Mouse (Mus musculus) liver, postnatal 0 days (tissue): ENCODE data around the gene Ttc39b. TPM values are rescaled to one million over a fixed set of nuclear protein-coding genes. Genes with fewer than 3 reads are reported as not detected.

ENCODE experiments used
- ATAC-seq: fragments of 200-750 bp; cut with Nextera tagmentation; 2 replicates; pipeline ENCODE4 v1.8.0; 2017; ENCODE audit warnings: mild to moderate bottlenecking, moderate library complexity
- DNase-seq: peaks from one replicate; pipeline ENCODE4 v3.0.0-alpha.2; 2016
- H3K27ac ChIP-seq: fragments of 300-500 bp; sonication (generic); 2 replicates; pipeline ENCODE4 v1.5.1; 2014; ENCODE audit warnings: antibody characterized with exemption, moderate library complexity, mild to moderate bottlenecking, low read depth
- H3K27me3 ChIP-seq: fragments of 300-500 bp; sonication (generic); 2 replicates; pipeline ENCODE4 v1.6.1; 2014; ENCODE audit warnings: low read length, control low read depth, mixed read lengths; ENCODE audit not compliant: insufficient read depth
- H3K36me3 ChIP-seq: fragments of 300-500 bp; sonication (generic); replicated peaks from 2 replicates; pipeline ENCODE4 v1.6.1; 2014; ENCODE audit warnings: mild to moderate bottlenecking, control low read depth, low read length, moderate library complexity, mixed read lengths; ENCODE audit not compliant: insufficient read depth
- H3K4me1 ChIP-seq: fragments of 300-500 bp; sonication (generic); 2 replicates; pipeline ENCODE4 v1.6.1; 2014; ENCODE audit warnings: antibody characterized with exemption, mild to moderate bottlenecking, control low read depth; ENCODE audit not compliant: insufficient read depth
- H3K4me2 ChIP-seq: fragments of 300-500 bp; sonication (generic); 2 replicates; pipeline ENCODE4 v1.6.1; 2014; ENCODE audit warnings: low read depth, mild to moderate bottlenecking, low read length, moderate library complexity, mixed read lengths
- H3K4me3 ChIP-seq: fragments of 300-500 bp; sonication (generic); 2 replicates; pipeline ENCODE4 v1.5.1; 2014; ENCODE audit warnings: low read depth, low read length
- H3K9ac ChIP-seq: fragments of 300-500 bp; sonication (generic); replicated peaks from 2 replicates; pipeline ENCODE4 v1.6.1; 2014; ENCODE audit warnings: mild to moderate bottlenecking, moderate library complexity
- H3K9me3 ChIP-seq: fragments of 300-500 bp; sonication (generic); 2 replicates; pipeline ENCODE4 v1.6.1; 2016; ENCODE audit warnings: mild to moderate bottlenecking, control low read depth, low read length, mixed read lengths
- CTCF ChIP-seq: sonication (generic); IDR thresholded peaks from 2 replicates; pipeline ENCODE4 v1.5.1; 2016; ENCODE audit warnings: antibody characterized with exemption, low read depth
- EP300 ChIP-seq: IDR thresholded peaks from 2 replicates; pipeline ENCODE4 v1.6.1; 2016; ENCODE audit warnings: antibody characterized with exemption, low read depth, mild to moderate bottlenecking
- WGBS: fragments of 180-500 bp; shearing (Covaris S2); extraction: QIAGEN DNeasy Blood & Tissue Kit; methylation state at CpG from one replicate; pipeline ENCODE4 v1.1.7; 2014; ENCODE audit not compliant: insufficient replicate concordance; 5-methylcytosine and 5-hydroxymethylcytosine counted together
- polyA plus RNA-seq: library from polyadenylated mRNA; unstranded; fragments of >200 nt; fragmentation: Nextera tagmentation; extraction: Ambion mirVana; gene quantifications from 2 replicates; pipeline ENCODE4 v1.2.1, GENCODE M21; 2015

Ttc39b gene
- polyA plus RNA-seq, 1 experiment from 2014 or later = 3.0 TPM

DNA sequence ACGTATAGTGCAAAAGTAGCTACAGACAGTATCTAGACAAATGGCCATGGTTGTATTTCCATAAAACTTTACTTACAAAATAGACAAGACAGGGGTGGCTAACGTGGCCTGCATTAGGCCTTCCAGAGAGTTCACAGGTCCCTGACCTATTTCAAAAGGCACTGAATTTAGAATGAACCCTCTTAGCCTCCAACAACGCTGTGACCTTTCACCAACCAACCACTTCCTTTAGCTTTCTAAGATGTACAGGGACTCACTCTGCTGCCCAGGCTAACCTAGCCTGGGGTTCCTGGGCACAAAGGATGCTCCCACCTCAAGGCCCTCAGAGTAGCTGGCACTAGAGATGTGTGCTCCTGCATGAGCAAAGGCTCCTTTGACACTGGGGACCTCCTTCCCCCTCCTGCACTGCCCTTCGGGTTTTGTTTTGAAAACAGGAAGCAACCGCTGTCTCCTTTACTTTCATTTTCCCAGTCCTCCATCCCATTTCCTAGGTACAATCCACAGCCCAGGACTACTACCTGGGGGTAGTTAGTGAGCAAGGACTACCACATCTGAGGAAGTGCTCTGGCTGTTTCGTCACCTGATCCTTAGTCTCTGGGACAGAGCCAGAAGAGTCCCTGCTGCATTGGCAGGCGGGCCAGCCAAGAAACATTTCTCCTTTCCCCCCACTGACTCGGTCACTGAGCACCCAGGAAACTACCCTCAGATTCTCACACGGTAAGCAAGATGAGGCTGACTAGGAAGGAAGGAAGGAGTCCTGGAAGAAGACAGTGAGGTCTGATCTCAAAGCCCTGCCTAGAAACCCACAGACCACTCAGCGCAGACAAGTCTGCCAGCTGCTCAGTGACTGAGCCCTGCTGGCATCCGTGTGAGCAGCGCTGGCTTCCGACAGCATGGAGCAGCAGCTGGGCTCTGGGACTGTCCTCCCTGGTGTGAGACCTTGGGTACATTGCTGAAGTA, 8.9 kb downstream of the Ttc39b start:
- TF ChIP-seq EP300 (no peak), CTCF (no peak)
- Histone ChIP-seq H3K27ac (peak overlapping the region; percentile 79), H3K9ac (peak overlapping the region; percentile 63), H3K4me2 (peak overlapping the region; percentile 71), H3K27me3 (no peaks in the 10 kb centered on the region), H3K4me1 (peaks cover 12% of the 10 kb centered on the region), H3K36me3 (no peaks in the 10 kb centered on the region), H3K4me3 (peak overlapping the region; percentile 45), H3K9me3 (no peaks in the 10 kb centered on the region)
- ATAC-seq = peak; percentile 61
- WGBS = 28% methylated on average over 13 of the region's 13 CpGs
- DNase-seq = peak; percentile 33

DNA sequence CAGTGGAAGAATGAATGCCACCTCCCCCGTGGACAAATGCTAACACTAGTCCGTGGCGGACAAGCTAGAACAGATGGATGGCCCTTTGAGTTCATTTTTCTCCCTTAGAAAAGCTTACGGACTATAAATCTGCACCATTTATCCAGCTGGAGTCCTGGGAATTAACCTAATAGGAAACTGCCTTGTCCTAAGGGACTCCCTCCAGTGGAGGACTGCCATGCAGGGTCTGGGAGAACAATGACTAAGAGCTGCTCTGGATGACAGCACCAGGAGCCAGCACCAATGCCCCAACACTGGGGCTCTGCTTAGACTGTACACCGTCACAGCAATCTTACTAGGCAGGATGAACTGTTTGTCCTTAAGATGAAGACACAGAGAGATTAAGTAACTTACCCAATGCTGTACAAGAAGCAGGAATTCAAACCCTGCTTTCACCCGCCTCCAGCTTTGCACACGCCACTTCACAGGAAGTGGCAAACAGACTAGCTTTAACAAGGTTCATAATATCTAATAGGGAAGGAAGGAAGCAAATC, 9.7 kb downstream of the Ttc39b start:
- H3K27me3 ChIP-seq = no peaks in the 10 kb centered on the region
- H3K4me2 ChIP-seq = 0 out of 2 replicates have a peak overlapping the region, but pooled peaks have one; percentile 71
- peak; percentile 29 for DNase-seq
- 74% methylated on average over 7 of the region's 7 CpGs for WGBS
- peaks cover 12% of the 10 kb centered on the region for H3K4me1 ChIP-seq
- no peak overlapping the region for H3K4me3 ChIP-seq
- no peaks in the 10 kb centered on the region for H3K9me3 ChIP-seq
- peak overlapping the region; percentile 79 for H3K27ac ChIP-seq
- ATAC-seq = peak; percentile 55
- no peak for TF ChIP-seq EP300
- no peak for TF ChIP-seq CTCF
- no peaks in the 10 kb centered on the region for H3K36me3 ChIP-seq
- H3K9ac ChIP-seq = no peak overlapping the region

- ATAC-seq (no peak), DNase-seq (no peak)
- Histone ChIP-seq H3K4me1 (peaks cover 12% of the 10 kb centered on the region), H3K9ac (no peak overlapping the region), H3K4me3 (no peak overlapping the region), H3K27ac (no peak overlapping the region), H3K27me3 (no peaks in the 10 kb centered on the region), H3K36me3 (no peaks in the 10 kb centered on the region), H3K4me2 (no peak overlapping the region), H3K9me3 (no peaks in the 10 kb centered on the region)
- no peak for TF ChIP-seq EP300
- no peak for TF ChIP-seq CTCF
- 65% methylated on average over 4 of the region's 4 CpGs for WGBS
Observed at GRCm38 (mm10) chr4:83312336-83312735, 11.7 kb downstream of the Ttc39b start.

DNA sequence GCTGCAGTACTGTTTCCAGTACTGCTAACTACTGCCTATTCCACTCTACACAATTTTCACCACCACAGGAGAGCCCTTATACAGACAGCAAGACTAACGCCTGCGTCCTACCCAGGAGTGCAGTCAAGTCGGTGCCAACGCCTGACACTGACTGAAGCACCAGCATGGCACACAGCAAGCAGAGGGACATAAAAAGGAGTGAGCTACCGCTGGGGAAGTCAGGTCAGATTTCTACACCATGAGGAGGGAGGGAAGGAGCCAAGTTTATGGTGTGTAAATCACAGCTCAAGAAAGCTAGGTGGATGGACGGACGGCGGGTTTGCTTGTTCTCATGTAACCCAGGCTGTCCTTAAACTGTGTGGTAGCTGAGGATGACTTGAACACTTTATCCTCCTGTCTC, 12.6 kb downstream of the Ttc39b start:
- DNase-seq = no peak
- Histone ChIP-seq H3K9me3 (no peaks in the 10 kb centered on the region), H3K27me3 (no peaks in the 10 kb centered on the region), H3K4me1 (peaks cover 12% of the 10 kb centered on the region), H3K27ac (no peak overlapping the region), H3K36me3 (no peaks in the 10 kb centered on the region), H3K4me2 (no peak overlapping the region), H3K4me3 (no peak overlapping the region), H3K9ac (no peak overlapping the region)
- ATAC-seq = no peak
- WGBS = 71% methylated on average over 8 of the region's 8 CpGs
- no peak for TF ChIP-seq EP300
- no peak for TF ChIP-seq CTCF

GRCm38 (mm10) chr4:83310990-83311389, 13.1 kb downstream of the Ttc39b start:
- ATAC-seq (no peak), DNase-seq (no peak)
- H3K9ac ChIP-seq = no peak overlapping the region

GRCm38 (mm10) chr4:83308914-83309313, 15.1 kb downstream of the Ttc39b start:
- 55% methylated on average over 3 of the region's 3 CpGs for WGBS
- peak; percentile 65 for ATAC-seq
- DNase-seq = no peak

More at GRCm38 (mm10) chr4:83310990-83311389, 13.1 kb downstream of the Ttc39b start:
- no peaks in the 10 kb centered on the region for H3K36me3 ChIP-seq
- no peak for TF ChIP-seq CTCF
- TF ChIP-seq EP300 = no peak
- H3K9me3 ChIP-seq = no peaks in the 10 kb centered on the region
- no peak overlapping the region for H3K4me2 ChIP-seq
- no peak overlapping the region for H3K4me3 ChIP-seq
- WGBS = 71% methylated on average over 10 of the region's 10 CpGs
- H3K27me3 ChIP-seq = no peaks in the 10 kb centered on the region
- peaks cover 12% of the 10 kb centered on the region for H3K4me1 ChIP-seq
- H3K27ac ChIP-seq = no peak overlapping the region

More at GRCm38 (mm10) chr4:83308914-83309313, 15.1 kb downstream of the Ttc39b start:
- H3K4me3 ChIP-seq = no peak overlapping the region
- H3K27me3 ChIP-seq = no peaks in the 10 kb centered on the region
- H3K4me1 ChIP-seq = no peaks in the 10 kb centered on the region
- no peak overlapping the region for H3K4me2 ChIP-seq
- no peaks in the 10 kb centered on the region for H3K9me3 ChIP-seq
- H3K27ac ChIP-seq = no peak overlapping the region
- no peaks in the 10 kb centered on the region for H3K36me3 ChIP-seq
- no peak overlapping the region for H3K9ac ChIP-seq
- TF ChIP-seq CTCF = no peak
- TF ChIP-seq EP300 = no peak
